Mouse (Mus musculus): ENCODE measurements around the gene Ap2b1.

GRCm38 (mm10) chr11:83285627-83286026 lies 13.2 kb upstream of the Ap2b1 start:
- TF ChIP-seq POLR2A (IDR thresholded peaks at IDR 0.05; ENCODE audit: insufficient read length, low read depth) (no peak), USF1 (IDR thresholded peaks at IDR 0.05; ENCODE audit: low read depth) (no peak), TCF12 (IDR thresholded peaks at IDR 0.05; ENCODE audit: insufficient read depth, poor library complexity, severe bottlenecking) (no peak), MAX (IDR thresholded peaks at IDR 0.05; ENCODE audit: low read depth) (no peak), SRF (IDR thresholded peaks at IDR 0.05; ENCODE audit: control insufficient read depth, insufficient read length, low read depth) (no peak), POLR2AphosphoS2 (IDR thresholded peaks at IDR 0.05; ENCODE audit: insufficient read length, low read depth) (no peak), TCF3 (IDR thresholded peaks at IDR 0.05; ENCODE audit: insufficient read length, low read depth) (no peak), REST (IDR thresholded peaks at IDR 0.05; ENCODE audit: insufficient read depth, insufficient read length) (no peak), CEBPB (IDR thresholded peaks at IDR 0.05; ENCODE audit: insufficient read depth, poor library complexity, severe bottlenecking) (no peak)
